Comparison of ENCODE assay signal across 8 mouse cellular contexts in genomic region chr2:71388951-71389763, GRCm38 (mm10). TPM values are rescaled to one million over a fixed set of nuclear protein-coding genes. Genes with fewer than 3 reads are reported as not detected.
DNase-seq lines count a peak whose midpoint lies in the region; ATAC-seq lines count a peak whose summit lies in the region.

Gene Hat1 (plus strand): TSS chr2:71388958.

- DNase-seq in adipocyte (ENCODE audit: low spot score) = peak; percentile 98
- peak; percentile 100 for DNase-seq in embryo, embryonic 10 days (ENCODE audit: low spot score)
- peak; percentile 94 for DNase-seq in gastrocnemius, postnatal 10 days
- DNase-seq in left cerebral cortex, postnatal 10 days (ENCODE audit: extremely low spot score in 1 of 2, low spot score in 2 of 2) = peak; percentile 94 to 98
- DNase-seq in right cerebral cortex, postnatal 25 days = peak; percentile 96
- DNase-seq in urinary bladder, postnatal 4 days (ENCODE audit: low spot score in 2 of 2) = peak; percentile 91 to 97

- intact Hi-C loops in left cerebral cortex, postnatal 10 days (cut with DNase I) = no loop called here

- ATAC-seq in inflammation-experienced regulatory T-cells, adult 6 months = peak; percentile 97
- ATAC-seq in megakaryocyte-erythroid progenitor cell, adult 5-6 weeks (replicated peaks; ENCODE audit: low FRiP score, low TSS enrichment, poor library complexity, severe bottlenecking) = peak; percentile 99

RNA-seq across cellular contexts. Expression of gene Hat1, which starts in this region (rescaled TPM):
- 10 to 100 TPM; 17.4 to 20.3 TPM for total RNA-seq in gastrocnemius, postnatal 10 days (2021)
- polyA plus RNA-seq in inflammation-experienced regulatory T-cells, adult 6 months (2017; shearing (Covaris generic)) = 100 to 1,000 TPM in 1 of 3 experiments, 10 to 100 TPM in 2; 58.6 to 102 (median 76.9) TPM
- total RNA-seq in left cerebral cortex, postnatal 10 days (2021) = 10 to 100 TPM; 17.5 to 18.7 TPM
- 129 and 155 TPM in 2 replicates for total RNA-seq in megakaryocyte-erythroid progenitor cell, adult 5-6 weeks (2014; fragmentation: Nextera tagmentation)
- 232 and 241 TPM in 2 replicates for total RNA-seq in megakaryocyte-erythroid progenitor cell, adult 5-6 weeks (2017)

Comparison
In these comparisons a context has a peak if more than half of its experiments do, and no peak if none do; other contexts are left out.
1. Peak in every context shown above with its lines: DNase-seq and ATAC-seq.
2. RNA of gene Hat1 (total RNA-seq): 129 to 241 TPM in megakaryocyte-erythroid progenitor cell, adult 5-6 weeks; 17.4 to 20.3 TPM in gastrocnemius, postnatal 10 days and 17.5 to 18.7 TPM in left cerebral cortex, postnatal 10 days; every median in the first group is over 4 times any median in the second.